Mouse (Mus musculus) mesoderm, embryonic 11.5 days (tissue): ENCODE measurements around the gene Zfp551.

Experiments used
- DNase-seq: peaks from one replicate; pipeline ENCODE4 v3.0.0-alpha.2; 2012; ENCODE audit warnings: low read depth, low spot score

The Zfp551 gene

GRCm38 (mm10) chr7:12422245-12422849 is at the start of gene Zfp551:
Zfp551 (minus strand) TSS chr7:12422751.
- peak; percentile 54 for DNase-seq

GRCm38 (mm10) chr7:12422855-12423254 is 304 bp upstream of the Zfp551 start:
- DNase-seq = no peak

GRCm38 (mm10) chr7:12421741-12422140 is 810 bp downstream of the Zfp551 start:
- DNase-seq = no peak

GRCm38 (mm10) chr7:12369173-12369572 is 53.4 kb downstream of the Zfp551 start, which contains the start of gene Vmn1r84:
Vmn1r84 (minus strand) TSS chr7:12369273.
- DNase-seq = no peak
